Mouse (Mus musculus): Measurements from ENCODE around the gene Ncoa3. TPM values are rescaled to one million over a fixed set of nuclear protein-coding genes. Genes with fewer than 3 reads are reported as not detected.

The Ncoa3 gene
- polyA plus RNA-seq, 1 experiment: 5.6 TPM

DNA sequence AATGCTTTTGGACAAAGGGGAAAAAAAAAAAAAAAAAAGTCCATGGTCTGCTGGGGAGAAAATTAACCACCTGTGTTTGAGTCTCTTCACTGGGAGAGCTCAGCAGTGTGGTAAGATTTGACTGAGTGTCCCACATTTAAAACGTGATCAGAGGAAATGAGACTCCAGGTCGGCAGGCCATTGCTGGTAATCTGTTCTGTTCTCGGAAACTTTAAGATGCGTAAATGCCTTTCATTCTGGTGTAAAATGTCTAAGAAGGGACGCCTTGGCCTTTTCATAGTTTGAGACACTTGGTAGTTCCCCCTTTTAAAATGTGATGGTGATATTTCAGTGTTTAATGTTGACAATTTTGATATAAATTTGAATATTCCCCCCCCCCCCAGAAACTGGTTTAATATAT lies 7.8 kb downstream of the Ncoa3 start:
- peaks cover 64% of the 10 kb centered on the region for H3K79me3 ChIP-seq (ENCODE audit: low read depth)
- no peak overlapping the region for H3K4me3 ChIP-seq (ENCODE audit: insufficient read depth, poor library complexity, severe bottlenecking)
- peaks cover 98% of the 10 kb centered on the region for H3K79me2 ChIP-seq (ENCODE audit: control insufficient read depth, insufficient read depth)
- no peaks in the 10 kb centered on the region for H3K36me3 ChIP-seq (ENCODE audit: control insufficient read depth, insufficient read depth)
- H3K27me3 ChIP-seq (ENCODE audit: control insufficient read depth, insufficient read depth, insufficient read length): no peaks in the 10 kb centered on the region
- no peak overlapping the region for H3ac ChIP-seq (ENCODE audit: control insufficient read depth, insufficient read length, low read depth)
- TF ChIP-seq CEBPB (IDR thresholded peaks at IDR 0.05; ENCODE audit: low read depth) (no peak), USF1 (IDR thresholded peaks at IDR 0.05; ENCODE audit: low read depth) (no peak), FOSL1 (IDR thresholded peaks at IDR 0.05; ENCODE audit: insufficient read depth, low read length, poor library complexity, severe bottlenecking) (no peak), MYOD1 (IDR thresholded peaks at IDR 0.05; ENCODE audit: control insufficient read depth, insufficient read length, low read depth) (no peak)

DNA sequence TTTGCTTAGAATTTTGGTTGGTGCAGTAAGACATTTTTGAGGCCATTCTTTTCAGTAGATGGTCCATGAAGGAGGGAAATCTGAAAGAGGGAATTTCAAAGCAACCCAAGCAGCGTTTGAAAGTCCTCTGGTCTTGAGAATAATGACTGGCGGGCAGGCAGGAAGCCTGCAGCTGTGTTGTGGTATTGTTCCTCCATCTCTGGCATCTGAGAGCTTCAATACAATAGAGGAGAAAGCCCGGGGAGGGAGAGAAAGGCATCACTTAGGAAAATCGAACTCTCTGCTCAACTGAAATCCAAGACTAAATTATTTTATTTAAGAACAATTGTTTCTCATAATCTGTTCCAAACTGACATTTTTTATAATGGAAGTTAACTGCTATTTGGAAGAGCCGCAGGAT lies 8.3 kb downstream of the Ncoa3 start:
- Histone ChIP-seq H3K27me3 (ENCODE audit: control insufficient read depth, insufficient read depth, insufficient read length) (no peaks in the 10 kb centered on the region), H3K4me3 (ENCODE audit: insufficient read depth, poor library complexity, severe bottlenecking) (no peak overlapping the region), H3K79me3 (ENCODE audit: low read depth) (peaks cover 63% of the 10 kb centered on the region), H3K36me3 (ENCODE audit: control insufficient read depth, insufficient read depth) (no peaks in the 10 kb centered on the region), H3K79me2 (ENCODE audit: control insufficient read depth, insufficient read depth) (peaks cover 98% of the 10 kb centered on the region), H3ac (ENCODE audit: control insufficient read depth, insufficient read length, low read depth) (no peak overlapping the region)
- TF ChIP-seq MYOG (IDR thresholded peaks at IDR 0.05; ENCODE audit: control insufficient read depth, extremely low read depth, insufficient read length): no peak
- TF ChIP-seq MYOD1 (IDR thresholded peaks at IDR 0.05; ENCODE audit: control insufficient read depth, insufficient read length, low read depth): no peak
- TF ChIP-seq CEBPB (IDR thresholded peaks at IDR 0.05; ENCODE audit: low read depth): no peak
- TF ChIP-seq MAX (IDR thresholded peaks at IDR 0.05): no peak
- no peak for TF ChIP-seq FOSL1 (IDR thresholded peaks at IDR 0.05; ENCODE audit: insufficient read depth, low read length, poor library complexity, severe bottlenecking)
- no peak for TF ChIP-seq CTCF (IDR thresholded peaks at IDR 0.05; ENCODE audit: control insufficient read depth, insufficient read depth, insufficient read length)
- no peak for TF ChIP-seq USF1 (IDR thresholded peaks at IDR 0.05; ENCODE audit: low read depth)

DNA sequence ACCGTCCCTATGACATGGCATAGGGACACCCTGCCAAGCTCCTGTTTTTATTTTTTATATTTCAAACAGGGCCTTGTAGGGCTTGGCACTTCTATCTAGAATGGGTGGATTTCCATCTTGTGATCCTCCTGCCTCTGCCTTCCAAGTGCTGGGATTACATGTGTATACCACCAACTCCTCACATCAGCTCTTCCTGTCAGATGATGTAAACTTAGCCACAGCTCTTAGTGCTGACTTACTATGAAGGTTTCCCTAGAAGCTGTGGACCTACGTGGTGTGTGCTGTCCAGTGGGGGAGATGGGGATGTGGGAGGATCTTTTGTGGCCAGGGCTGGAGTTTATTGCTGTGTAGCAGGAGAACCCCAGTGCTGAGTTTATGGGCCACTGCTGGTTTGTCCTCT lies 8.9 kb downstream of the Ncoa3 start:
- H3ac ChIP-seq (ENCODE audit: control insufficient read depth, insufficient read length, low read depth): no peak overlapping the region
- H3K36me3 ChIP-seq (ENCODE audit: control insufficient read depth, insufficient read depth): no peaks in the 10 kb centered on the region
- no peaks in the 10 kb centered on the region for H3K27me3 ChIP-seq (ENCODE audit: control insufficient read depth, insufficient read depth, insufficient read length)
- H3K79me3 ChIP-seq (ENCODE audit: low read depth): peaks cover 60% of the 10 kb centered on the region
- no peak for TF ChIP-seq CEBPB (IDR thresholded peaks at IDR 0.05; ENCODE audit: low read depth)
- TF ChIP-seq MYOD1 (IDR thresholded peaks at IDR 0.05; ENCODE audit: control insufficient read depth, insufficient read length, low read depth): no peak
- TF ChIP-seq MAX (IDR thresholded peaks at IDR 0.05): no peak
- TF ChIP-seq MYOG (IDR thresholded peaks at IDR 0.05; ENCODE audit: control insufficient read depth, extremely low read depth, insufficient read length): no peak
- no peak for TF ChIP-seq CTCF (IDR thresholded peaks at IDR 0.05; ENCODE audit: control insufficient read depth, insufficient read depth, insufficient read length)
- peaks cover 98% of the 10 kb centered on the region for H3K79me2 ChIP-seq (ENCODE audit: control insufficient read depth, insufficient read depth)
- no peak overlapping the region for H3K4me3 ChIP-seq (ENCODE audit: insufficient read depth, poor library complexity, severe bottlenecking)

DNA sequence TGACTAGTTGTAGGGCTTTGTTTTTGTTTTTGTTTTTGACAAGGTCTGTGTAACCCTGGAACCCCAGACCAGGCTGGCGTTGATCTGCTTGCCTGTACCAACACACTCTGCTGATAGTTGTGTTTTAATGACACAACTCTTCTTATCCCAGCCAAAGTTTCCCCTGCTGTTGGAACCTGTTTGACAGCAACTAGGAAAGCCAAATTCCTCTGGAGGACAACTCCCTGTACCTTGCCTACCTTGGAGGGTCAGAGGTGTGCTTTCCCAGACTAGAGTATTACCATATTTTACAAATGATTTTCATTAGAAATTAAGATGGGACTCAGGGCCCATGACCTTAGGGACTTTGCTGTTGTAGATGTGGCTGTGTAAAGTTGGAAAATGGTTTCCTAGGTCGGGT lies 9.3 kb downstream of the Ncoa3 start:
- no peak for TF ChIP-seq FOSL1 (IDR thresholded peaks at IDR 0.05; ENCODE audit: insufficient read depth, low read length, poor library complexity, severe bottlenecking)
- no peak for TF ChIP-seq MYOD1 (IDR thresholded peaks at IDR 0.05; ENCODE audit: control insufficient read depth, insufficient read length, low read depth)
- no peak for TF ChIP-seq USF1 (IDR thresholded peaks at IDR 0.05; ENCODE audit: low read depth)
- TF ChIP-seq MAX (IDR thresholded peaks at IDR 0.05): no peak
- no peak for TF ChIP-seq CEBPB (IDR thresholded peaks at IDR 0.05; ENCODE audit: low read depth)
- TF ChIP-seq MYOG (IDR thresholded peaks at IDR 0.05; ENCODE audit: control insufficient read depth, extremely low read depth, insufficient read length): no peak
- peaks cover 60% of the 10 kb centered on the region for H3K79me3 ChIP-seq (ENCODE audit: low read depth)
- H3K27me3 ChIP-seq (ENCODE audit: control insufficient read depth, insufficient read depth, insufficient read length): no peaks in the 10 kb centered on the region
- no peak overlapping the region for H3ac ChIP-seq (ENCODE audit: control insufficient read depth, insufficient read length, low read depth)
- H3K36me3 ChIP-seq (ENCODE audit: control insufficient read depth, insufficient read depth): no peaks in the 10 kb centered on the region
- no peak overlapping the region for H3K4me3 ChIP-seq (ENCODE audit: insufficient read depth, poor library complexity, severe bottlenecking)
- H3K79me2 ChIP-seq (ENCODE audit: control insufficient read depth, insufficient read depth): peaks cover 98% of the 10 kb centered on the region

DNA sequence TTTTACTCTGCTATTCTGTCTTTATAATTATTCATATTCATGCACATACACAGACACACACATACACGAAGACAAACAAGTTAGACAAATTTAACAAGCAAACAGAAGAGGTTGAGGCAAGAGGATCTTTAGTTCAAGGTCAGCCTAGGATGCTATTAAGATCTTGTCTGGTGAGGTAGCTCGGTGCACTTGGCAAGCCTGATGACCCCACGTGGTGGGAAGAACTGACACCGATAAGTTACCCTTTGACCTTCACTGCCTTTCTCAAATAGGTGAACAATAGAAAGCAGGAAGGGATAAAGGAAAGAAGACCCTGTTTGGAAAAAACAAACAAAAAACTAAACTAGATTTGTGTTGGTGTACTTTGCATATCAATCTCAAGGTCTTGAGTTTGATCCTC lies 10.0 kb downstream of the Ncoa3 start:
- peaks cover 61% of the 10 kb centered on the region for H3K79me3 ChIP-seq (ENCODE audit: low read depth)
- no peak overlapping the region for H3ac ChIP-seq (ENCODE audit: control insufficient read depth, insufficient read length, low read depth)
- H3K36me3 ChIP-seq (ENCODE audit: control insufficient read depth, insufficient read depth): no peaks in the 10 kb centered on the region
- H3K79me2 ChIP-seq (ENCODE audit: control insufficient read depth, insufficient read depth): peaks cover 98% of the 10 kb centered on the region
- no peaks in the 10 kb centered on the region for H3K27me3 ChIP-seq (ENCODE audit: control insufficient read depth, insufficient read depth, insufficient read length)
- no peak for TF ChIP-seq MYOG (IDR thresholded peaks at IDR 0.05; ENCODE audit: control insufficient read depth, extremely low read depth, insufficient read length)
- TF ChIP-seq MYOD1 (IDR thresholded peaks at IDR 0.05; ENCODE audit: control insufficient read depth, insufficient read length, low read depth): no peak
- TF ChIP-seq FOSL1 (IDR thresholded peaks at IDR 0.05; ENCODE audit: insufficient read depth, low read length, poor library complexity, severe bottlenecking): no peak
- no peak for TF ChIP-seq USF1 (IDR thresholded peaks at IDR 0.05; ENCODE audit: low read depth)
- TF ChIP-seq MAX (IDR thresholded peaks at IDR 0.05): no peak
- no peak for TF ChIP-seq CTCF (IDR thresholded peaks at IDR 0.05; ENCODE audit: control insufficient read depth, insufficient read depth, insufficient read length)
- no peak for TF ChIP-seq CEBPB (IDR thresholded peaks at IDR 0.05; ENCODE audit: low read depth)
- no peak overlapping the region for H3K4me3 ChIP-seq (ENCODE audit: insufficient read depth, poor library complexity, severe bottlenecking)

DNA sequence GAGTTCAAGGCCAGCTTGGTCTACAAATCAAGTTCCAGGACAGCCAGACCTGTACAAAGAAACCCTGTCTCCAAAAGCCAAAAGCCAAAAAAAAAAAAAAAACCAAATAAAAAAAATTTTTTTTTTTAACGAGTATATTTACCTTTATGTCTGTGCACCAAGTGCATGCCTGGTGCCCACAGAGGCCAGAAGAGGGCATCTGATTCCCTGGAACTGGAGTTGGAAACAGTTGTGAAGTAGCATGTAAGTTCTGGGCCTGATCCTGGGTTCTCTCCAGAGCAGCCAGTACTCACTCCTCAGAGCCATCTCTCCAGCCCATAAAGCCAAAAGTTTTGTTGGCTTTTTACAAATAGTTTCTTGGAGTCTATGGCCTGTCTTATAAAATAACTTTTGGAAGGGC lies 10.6 kb downstream of the Ncoa3 start:
- no peaks in the 10 kb centered on the region for H3K36me3 ChIP-seq (ENCODE audit: control insufficient read depth, insufficient read depth)
- no peak overlapping the region for H3ac ChIP-seq (ENCODE audit: control insufficient read depth, insufficient read length, low read depth)
- H3K79me2 ChIP-seq (ENCODE audit: control insufficient read depth, insufficient read depth): peaks cover 98% of the 10 kb centered on the region
- H3K79me3 ChIP-seq (ENCODE audit: low read depth): peaks cover 59% of the 10 kb centered on the region
- TF ChIP-seq CTCF (IDR thresholded peaks at IDR 0.05; ENCODE audit: control insufficient read depth, insufficient read depth, insufficient read length): no peak
- no peak for TF ChIP-seq FOSL1 (IDR thresholded peaks at IDR 0.05; ENCODE audit: insufficient read depth, low read length, poor library complexity, severe bottlenecking)
- TF ChIP-seq MYOD1 (IDR thresholded peaks at IDR 0.05; ENCODE audit: control insufficient read depth, insufficient read length, low read depth): no peak
- no peak for TF ChIP-seq MYOG (IDR thresholded peaks at IDR 0.05; ENCODE audit: control insufficient read depth, extremely low read depth, insufficient read length)
- TF ChIP-seq CEBPB (IDR thresholded peaks at IDR 0.05; ENCODE audit: low read depth): no peak
- no peak overlapping the region for H3K4me3 ChIP-seq (ENCODE audit: insufficient read depth, poor library complexity, severe bottlenecking)
- no peaks in the 10 kb centered on the region for H3K27me3 ChIP-seq (ENCODE audit: control insufficient read depth, insufficient read depth, insufficient read length)

All from C2C12 (cell line).